Mouse (Mus musculus) MEL (cell line): ENCODE results near the gene Gm38392.
A peak's percentile ranks its signal among the peaks of the same experiment; 100 is the strongest.

Source experiments
- CHD2 ChIP-seq: IDR thresholded peaks from 2 replicates; pipeline ENCODE4 v1.6.1; 2011; ENCODE audit warnings: low read length, improper control_type of control experiment
- CTCF ChIP-seq, 3 experiments: IDR thresholded peaks in 2 of 3; conservative IDR thresholded peaks in 1 of 3; 2 replicates each; pipeline ENCODE4 v1.5.1; 2011 to 2012; ENCODE audit warnings: low read length in 3 of 3, low read depth in 2 of 3, mild to moderate bottlenecking in 2 of 3, improper control_type of control experiment in 1 of 3, inconsistent platforms in 1 of 3, mixed read lengths in 1 of 3, moderate library complexity in 1 of 3; ENCODE audit not compliant: control insufficient read depth in 1 of 3, insufficient read depth in 1 of 3, poor library complexity in 1 of 3, severe bottlenecking in 1 of 3
- GABPA ChIP-seq: IDR thresholded peaks from 2 replicates; pipeline ENCODE4 v1.6.1; 2012; ENCODE audit warnings: low read depth, mild to moderate bottlenecking, inconsistent platforms, low read length, improper control_type of control experiment, moderate library complexity
- GATA1 ChIP-seq: IDR thresholded peaks from 2 replicates; pipeline ENCODE4 v1.6.1; 2011; ENCODE audit warnings: low read depth, low read length, improper control_type of control experiment
- HCFC1 ChIP-seq: IDR thresholded peaks from 2 replicates; pipeline ENCODE4 v1.6.1; 2012; ENCODE audit warnings: low read depth, mild to moderate bottlenecking, inconsistent platforms, low read length, improper control_type of control experiment, moderate library complexity
- MAFK ChIP-seq: IDR thresholded peaks from 2 replicates; pipeline ENCODE4 v1.6.1; 2011; ENCODE audit warnings: low read depth, mild to moderate bottlenecking, low read length, improper control_type of control experiment, borderline replicate concordance
- NRF1 ChIP-seq: IDR thresholded peaks from 2 replicates; pipeline ENCODE4 v1.6.1; 2014; ENCODE audit warnings: low read depth, mild to moderate bottlenecking, inconsistent platforms, low read length, improper control_type of control experiment, moderate library complexity; ENCODE audit not compliant: poor library complexity, insufficient read depth, severe bottlenecking
- POLR2A ChIP-seq, 2 experiments: IDR thresholded peaks; 2 replicates each; pipeline ENCODE4 v1.6.1; 2011 to 2012; ENCODE audit warnings: low read length in 2 of 2, mild to moderate bottlenecking in 2 of 2, control low read depth in 1 of 2, improper control_type of control experiment in 1 of 2, low read depth in 1 of 2, moderate library complexity in 1 of 2; ENCODE audit not compliant: control insufficient read depth in 1 of 2, insufficient read depth in 1 of 2, poor library complexity in 1 of 2
- POLR2AphosphoS5 ChIP-seq: IDR thresholded peaks from 2 replicates; pipeline ENCODE4 v1.6.1; 2012; ENCODE audit warnings: low read depth, borderline replicate concordance, mild to moderate bottlenecking, inconsistent platforms, low read length, moderate library complexity, mixed read lengths
- RAD21 ChIP-seq: IDR thresholded peaks from 2 replicates; pipeline ENCODE4 v1.6.1; 2011; ENCODE audit warnings: mild to moderate bottlenecking, low read depth, low read length, improper control_type of control experiment
- SMC3 ChIP-seq: IDR thresholded peaks from 2 replicates; pipeline ENCODE4 v1.6.1; 2011; ENCODE audit warnings: low read depth, low read length, improper control_type of control experiment
- USF2 ChIP-seq, 2 experiments: IDR thresholded peaks; 2 replicates each; pipeline ENCODE4 v1.6.1; 2011 to 2012; ENCODE audit warnings: improper control_type of control experiment in 2 of 2, low read length in 2 of 2, borderline replicate concordance in 1 of 2, inconsistent platforms in 1 of 2, low read depth in 1 of 2, mild to moderate bottlenecking in 1 of 2; ENCODE audit not compliant: insufficient read depth in 1 of 2
- ZC3H11A ChIP-seq: IDR thresholded peaks from 2 replicates; pipeline ENCODE4 v1.6.1; 2012; ENCODE audit warnings: low read depth, mild to moderate bottlenecking, inconsistent platforms, low read length, improper control_type of control experiment

DNA sequence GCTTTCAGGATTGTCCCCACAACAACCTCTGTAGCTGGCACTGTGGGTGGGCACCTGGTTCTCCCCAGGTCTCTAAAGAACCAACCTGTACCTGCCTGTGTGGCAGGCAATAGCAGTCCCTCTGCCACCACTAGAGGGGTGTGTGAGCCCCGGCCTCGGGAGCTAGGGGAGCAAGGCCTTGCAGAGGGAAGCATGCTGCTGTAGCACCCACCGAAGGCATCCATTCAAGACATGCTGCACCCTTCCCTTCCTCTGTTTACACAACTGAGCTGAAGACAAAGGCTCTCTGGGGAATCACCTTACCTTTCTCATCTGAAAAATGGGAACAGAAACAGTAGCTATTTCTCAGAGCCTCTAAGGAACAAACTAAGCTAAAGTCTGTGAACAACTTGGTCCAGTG, 51.8 kb downstream of the Gm38392 start:
- TF ChIP-seq CHD2, result no peak
- no peak for TF ChIP-seq POLR2A (IDR thresholded peaks at IDR 0.05; ENCODE audit: control insufficient read depth in 1 of 2, insufficient read depth in 1 of 2, low read depth in 1 of 2, low read length in 2 of 2, poor library complexity in 1 of 2)
- TF ChIP-seq HCFC1, result no peak
- peak; percentile 54 to 74 (median 59) for TF ChIP-seq CTCF (IDR thresholded peaks at IDR 0.05 in 2 of 3, conservative IDR thresholded peaks at IDR 0.05 in 1 of 3; ENCODE audit: control insufficient read depth in 1 of 3, insufficient read depth in 1 of 3, low read depth in 2 of 3, low read length in 3 of 3, poor library complexity in 1 of 3, severe bottlenecking in 1 of 3)
- no peak for TF ChIP-seq RAD21
- TF ChIP-seq NRF1, result no peak
- TF ChIP-seq USF2 (IDR thresholded peaks at IDR 0.05; ENCODE audit: borderline replicate concordance in 1 of 2, insufficient read depth in 1 of 2, low read depth in 1 of 2, low read length in 2 of 2), result no peak
- TF ChIP-seq GABPA, result no peak
- no peak for TF ChIP-seq MAFK
- no peak for TF ChIP-seq GATA1
- TF ChIP-seq POLR2AphosphoS5, result no peak
- TF ChIP-seq ZC3H11A, result no peak
- TF ChIP-seq SMC3, result 0 out of 2 replicates have a peak, but pooled peaks have one; percentile 23
